Mouse (Mus musculus) forebrain, embryonic 10.5 days (tissue): Measurements from ENCODE around the gene Anapc1. TPM values are rescaled to one million over a fixed set of nuclear protein-coding genes. Genes with fewer than 3 reads are reported as not detected.

Experiments used
- DNase-seq: peaks from one replicate; pipeline ENCODE4 v3.0.0-alpha.2; 2017; ENCODE audit warnings: low spot score; ENCODE audit errors: extremely low spot score
- H3K27ac ChIP-seq: fragments of 300-500 bp; sonication (generic); 2 replicates; pipeline ENCODE4 v1.5.1; 2016; ENCODE audit warnings: mild to moderate bottlenecking
- H3K27me3 ChIP-seq: fragments of 300-500 bp; sonication (generic); 2 replicates; pipeline ENCODE4 v1.6.1; 2016; ENCODE audit warnings: mild to moderate bottlenecking; ENCODE audit not compliant: poor library complexity, severe bottlenecking
- H3K36me3 ChIP-seq: fragments of 300-500 bp; sonication (generic); replicated peaks from 2 replicates; pipeline ENCODE4 v1.6.1; 2016; ENCODE audit warnings: mild to moderate bottlenecking, moderate library complexity
- H3K4me1 ChIP-seq: fragments of 300-500 bp; sonication (generic); 2 replicates; pipeline ENCODE4 v1.6.1; 2016
- H3K4me3 ChIP-seq: fragments of 300-500 bp; sonication (generic); 2 replicates; pipeline ENCODE4 v1.5.1; 2016; ENCODE audit warnings: mild to moderate bottlenecking, moderate library complexity
- H3K9me3 ChIP-seq: fragments of 300-500 bp; sonication (generic); 2 replicates; pipeline ENCODE4 v1.6.1; 2016; ENCODE audit warnings: mild to moderate bottlenecking, moderate library complexity
- WGBS: fragments of 180-500 bp; shearing (Covaris S2); methylation state at CpG from one replicate; pipeline ENCODE4 v1.1.7; 2016; 5-methylcytosine and 5-hydroxymethylcytosine counted together
- polyA plus RNA-seq: library from polyadenylated mRNA; unstranded; fragments of >200 nt; fragmentation: Nextera tagmentation; extraction: Ambion mirVana; gene quantifications from 2 replicates; pipeline ENCODE4 v1.2.1, GENCODE M21; 2016

Gene Anapc1
- polyA plus RNA-seq, result 92.0 and 97.6 TPM in 2 replicates

GRCm38 (mm10) chr2:128686921-128687557, at the start of gene Anapc1:
Gene Anapc1 (minus strand): TSS chr2:128687391.
- under 1% methylated on average over 58 of the region's 58 CpGs for WGBS
- DNase-seq, result peak; percentile 88
- Histone ChIP-seq H3K4me1 (peaks cover 19% of the 10 kb centered on the region), H3K27me3 (no peaks in the 10 kb centered on the region), H3K27ac (peak within 1 kb of the TSS; percentile 98), H3K9me3 (no peaks in the 10 kb centered on the region), H3K36me3 (peaks cover 39% of the 10 kb centered on the region), H3K4me3 (peak within 1 kb of the TSS; percentile 95)

- no peak for DNase-seq
- WGBS, result 74% methylated on average over 3 of the region's 3 CpGs
- peaks cover 3% of the 10 kb centered on the region; the same call in 1 of the 2 replicates for H3K36me3 ChIP-seq
These were observed 47.9 kb upstream of the Anapc1 start for GRCm38 (mm10) chr2:128735089-128735488.

GRCm38 (mm10) chr2:128731951-128732350, 44.8 kb upstream of the Anapc1 start:
- Histone ChIP-seq H3K4me3 (no peak overlapping the region), H3K27me3 (no peaks in the 10 kb centered on the region), H3K4me1 (peaks cover 3% of the 10 kb centered on the region; the same call in 1 of the 2 replicates), H3K27ac (no peak overlapping the region), H3K9me3 (no peaks in the 10 kb centered on the region), H3K36me3 (no peaks in the 10 kb centered on the region; the same call in 1 of the 2 replicates)
- 77% methylated on average over 1 of the region's 1 CpGs for WGBS
- no peak for DNase-seq

More at GRCm38 (mm10) chr2:128735089-128735488, 47.9 kb upstream of the Anapc1 start:
- Histone ChIP-seq H3K4me1 (peaks cover 3% of the 10 kb centered on the region; the same call in 1 of the 2 replicates), H3K9me3 (no peaks in the 10 kb centered on the region), H3K4me3 (no peak overlapping the region), H3K27me3 (no peaks in the 10 kb centered on the region), H3K27ac (no peak overlapping the region)

- no peak overlapping the region for H3K4me3 ChIP-seq
- H3K27me3 ChIP-seq, result no peaks in the 10 kb centered on the region
- H3K9me3 ChIP-seq, result no peaks in the 10 kb centered on the region
- WGBS, result 81% methylated on average over 10 of the region's 10 CpGs
- DNase-seq, result no peak
- peaks cover 3% of the 10 kb centered on the region; the same call in 1 of the 2 replicates for H3K4me1 ChIP-seq
- no peak overlapping the region for H3K27ac ChIP-seq
- no peaks in the 10 kb centered on the region; the same call in 1 of the 2 replicates for H3K36me3 ChIP-seq
These were observed 44.3 kb upstream of the Anapc1 start for GRCm38 (mm10) chr2:128731514-128731913.

- H3K4me1 ChIP-seq, result no peaks in the 10 kb centered on the region
- no peak overlapping the region for H3K27ac ChIP-seq
- no peaks in the 10 kb centered on the region for H3K9me3 ChIP-seq
- H3K27me3 ChIP-seq, result no peaks in the 10 kb centered on the region
- DNase-seq, result no peak
- no peak overlapping the region for H3K4me3 ChIP-seq
- 85% methylated on average over 7 of the region's 7 CpGs for WGBS
- H3K36me3 ChIP-seq, result no peaks in the 10 kb centered on the region; the same call in 1 of the 2 replicates
These were observed 42.0 kb upstream of the Anapc1 start for GRCm38 (mm10) chr2:128729141-128729540.

GRCm38 (mm10) chr2:128728066-128728465, 40.9 kb upstream of the Anapc1 start:
- DNase-seq, result no peak
- Histone ChIP-seq H3K36me3 (no peaks in the 10 kb centered on the region; the same call in 1 of the 2 replicates), H3K27ac (no peak overlapping the region), H3K9me3 (no peaks in the 10 kb centered on the region), H3K27me3 (no peaks in the 10 kb centered on the region), H3K4me1 (no peaks in the 10 kb centered on the region), H3K4me3 (no peak overlapping the region)
- 86% methylated on average over 4 of the region's 4 CpGs for WGBS

GRCm38 (mm10) chr2:128727552-128727951, 40.4 kb upstream of the Anapc1 start:
- DNase-seq, result no peak
- no peak overlapping the region for H3K4me3 ChIP-seq
- H3K9me3 ChIP-seq, result no peaks in the 10 kb centered on the region
- no peaks in the 10 kb centered on the region; the same call in 1 of the 2 replicates for H3K36me3 ChIP-seq
- no peak overlapping the region for H3K27ac ChIP-seq
- H3K4me1 ChIP-seq, result no peaks in the 10 kb centered on the region
- WGBS, result 51% methylated on average over 3 of the region's 3 CpGs
- no peaks in the 10 kb centered on the region for H3K27me3 ChIP-seq

GRCm38 (mm10) chr2:128726626-128727025, 39.4 kb upstream of the Anapc1 start:
- Histone ChIP-seq H3K4me1 (no peaks in the 10 kb centered on the region), H3K27me3 (no peaks in the 10 kb centered on the region), H3K27ac (no peak overlapping the region), H3K4me3 (no peak overlapping the region), H3K36me3 (no peaks in the 10 kb centered on the region; the same call in 1 of the 2 replicates), H3K9me3 (no peaks in the 10 kb centered on the region)
- no peak for DNase-seq
- WGBS, result 91% methylated on average over 7 of the region's 7 CpGs

GRCm38 (mm10) chr2:128726067-128726466, 38.9 kb upstream of the Anapc1 start:
- Histone ChIP-seq H3K4me1 (no peaks in the 10 kb centered on the region), H3K36me3 (no peaks in the 10 kb centered on the region; the same call in 1 of the 2 replicates), H3K27ac (no peak overlapping the region), H3K27me3 (no peaks in the 10 kb centered on the region), H3K4me3 (no peak overlapping the region), H3K9me3 (peaks cover 4% of the 10 kb centered on the region; the same call in 1 of the 2 replicates)
- WGBS, result 88% methylated on average over 5 of the region's 5 CpGs
- no peak for DNase-seq

GRCm38 (mm10) chr2:128722106-128722710, 35.0 kb upstream of the Anapc1 start:
- H3K36me3 ChIP-seq, result no peaks in the 10 kb centered on the region
- DNase-seq, result no peak
- H3K27ac ChIP-seq, result no peak overlapping the region
- H3K27me3 ChIP-seq, result no peaks in the 10 kb centered on the region
- WGBS, result 90% methylated on average over 5 of the region's 5 CpGs
- H3K9me3 ChIP-seq, result peaks cover 7% of the 10 kb centered on the region; the same call in 1 of the 2 replicates
- no peaks in the 10 kb centered on the region for H3K4me1 ChIP-seq
- H3K4me3 ChIP-seq, result no peak overlapping the region

GRCm38 (mm10) chr2:128719380-128719779, 32.2 kb upstream of the Anapc1 start:
- WGBS, result 97% methylated on average over 2 of the region's 2 CpGs
- no peaks in the 10 kb centered on the region for H3K36me3 ChIP-seq
- no peaks in the 10 kb centered on the region for H3K27me3 ChIP-seq
- H3K4me1 ChIP-seq, result peaks cover 13% of the 10 kb centered on the region
- no peak for DNase-seq
- no peak overlapping the region for H3K4me3 ChIP-seq
- H3K27ac ChIP-seq, result no peak overlapping the region
- H3K9me3 ChIP-seq, result peaks cover 7% of the 10 kb centered on the region; the same call in 1 of the 2 replicates

- Histone ChIP-seq H3K4me1 (peaks cover 30% of the 10 kb centered on the region), H3K36me3 (no peaks in the 10 kb centered on the region), H3K27me3 (no peaks in the 10 kb centered on the region), H3K4me3 (no peak overlapping the region), H3K9me3 (peaks cover 2% of the 10 kb centered on the region; the same call in 1 of the 2 replicates), H3K27ac (no peak overlapping the region)
- no peak for DNase-seq
- 88% methylated on average over 1 of the region's 1 CpGs for WGBS
These were observed 28.8 kb upstream of the Anapc1 start for GRCm38 (mm10) chr2:128715979-128716378.

- H3K9me3 ChIP-seq, result no peaks in the 10 kb centered on the region
- no peaks in the 10 kb centered on the region for H3K36me3 ChIP-seq
- H3K27me3 ChIP-seq, result no peaks in the 10 kb centered on the region
- no peak for DNase-seq
- 70% methylated on average over 7 of the region's 7 CpGs for WGBS
- H3K4me3 ChIP-seq, result no peak overlapping the region
- peak overlapping the region; percentile 54; the same call in 1 of the 2 replicates for H3K27ac ChIP-seq
- peaks cover 35% of the 10 kb centered on the region for H3K4me1 ChIP-seq
These were observed 27.6 kb upstream of the Anapc1 start for GRCm38 (mm10) chr2:128714724-128715241.
